Mouse (Mus musculus) cerebellum, adult 2 months (tissue): ENCODE results near the gene Slc38a10. TPM values are rescaled to one million over a fixed set of nuclear protein-coding genes. Genes with fewer than 3 reads are reported as not detected.
A peak's percentile ranks its signal among the peaks of the same experiment; 100 is the strongest.

Source experiments
- DNase-seq, 2 experiments: peaks; one replicate each; pipeline ENCODE4 v3.0.0; 2021
- H3K27ac ChIP-seq: fragments of 200-500 bp; 2 replicates; pipeline ENCODE4 v1.5.1; 2012; ENCODE audit warnings: low read length, control low read depth, inconsistent platforms; ENCODE audit not compliant: insufficient read depth
- H3K27me3 ChIP-seq: fragments of 200-500 bp; 2 replicates; pipeline ENCODE4 v1.6.1; 2012; ENCODE audit warnings: inconsistent platforms, mild to moderate bottlenecking, low read length, moderate library complexity; ENCODE audit not compliant: control insufficient read depth, insufficient read depth
- H3K4me1 ChIP-seq: fragments of 200-500 bp; 2 replicates; pipeline ENCODE4 v1.6.1; 2011; ENCODE audit warnings: low read length; ENCODE audit not compliant: control insufficient read depth, insufficient read depth
- H3K4me3 ChIP-seq: fragments of 200-500 bp; replicated peaks from 2 replicates; pipeline ENCODE3; 2011; ENCODE audit warnings: mild to moderate bottlenecking, low read depth, low read length, control low read depth; ENCODE audit not compliant: insufficient read depth
- CTCF ChIP-seq: fragments of 200-500 bp; IDR thresholded peaks from 2 replicates; pipeline ENCODE4 v1.5.1; 2011; ENCODE audit warnings: low read depth, mild to moderate bottlenecking, control low read depth, low read length, moderate library complexity, borderline replicate concordance; ENCODE audit not compliant: insufficient read depth
- POLR2A ChIP-seq: fragments of 200-500 bp; IDR thresholded peaks from 2 replicates; pipeline ENCODE4 v1.6.1; 2011; ENCODE audit warnings: low read length, control low read depth, borderline replicate concordance; ENCODE audit not compliant: insufficient read depth
- WGBS: fragments of 180-500 bp; shearing (Covaris S2); methylation state at CpG from one replicate; pipeline ENCODE4 v1.1.7; 2018; 5-methylcytosine and 5-hydroxymethylcytosine counted together
- polyA plus RNA-seq: library from polyadenylated mRNA; depleted of rRNA; stranded (reverse); fragments of >200 nt; gene quantifications from 2 replicates; pipeline ENCODE4 v1.2.3, GENCODE M21; 2012

Slc38a10 gene
- polyA plus RNA-seq, 1 experiment = 73.2 TPM

GRCm38 (mm10) chr11:120188481-120189441 lies 37.6 kb upstream of the Slc38a10 start:
- no peak for TF ChIP-seq POLR2A
- TF ChIP-seq CTCF = no peak
- Histone ChIP-seq H3K27ac (peak overlapping the region; percentile 87), H3K4me3 (peak overlapping the region; percentile 79), H3K27me3 (no peaks in the 10 kb centered on the region), H3K4me1 (peaks cover 18% of the 10 kb centered on the region)
- WGBS = under 1% methylated on average over 41 of the region's 41 CpGs
- DNase-seq = peak in 1 of 2 experiments; percentile 67

GRCm38 (mm10) chr11:120188102-120188480 lies 36.9 kb upstream of the Slc38a10 start:
- peak overlapping the region; percentile 79 for H3K4me3 ChIP-seq
- H3K27ac ChIP-seq = peak overlapping the region; percentile 87; the same call in 1 of the 2 replicates
- peaks cover 18% of the 10 kb centered on the region for H3K4me1 ChIP-seq
- no peak for TF ChIP-seq POLR2A
- no peak for TF ChIP-seq CTCF
- peak in 1 of 2 experiments; percentile 61 for DNase-seq
- WGBS = 3% methylated on average over 24 of the region's 24 CpGs
- no peaks in the 10 kb centered on the region for H3K27me3 ChIP-seq

- TF ChIP-seq POLR2A = no peak
- no peak for TF ChIP-seq CTCF
- Histone ChIP-seq H3K4me1 (peaks cover 18% of the 10 kb centered on the region), H3K4me3 (peak overlapping the region; percentile 79), H3K27ac (peak overlapping the region; percentile 61; the same call in 1 of the 2 replicates), H3K27me3 (no peaks in the 10 kb centered on the region)
- DNase-seq = peak in 1 of 2 experiments; percentile 54
- WGBS = 16% methylated on average over 43 of the region's 43 CpGs
Measured at GRCm38 (mm10) chr11:120187236-120188101, 36.3 kb upstream of the Slc38a10 start.

GRCm38 (mm10) chr11:120186821-120187235 lies 35.7 kb upstream of the Slc38a10 start:
- Histone ChIP-seq H3K4me1 (peaks cover 18% of the 10 kb centered on the region), H3K27me3 (no peaks in the 10 kb centered on the region), H3K27ac (peak overlapping the region; percentile 34; the same call in 1 of the 2 replicates), H3K4me3 (peak overlapping the region; percentile 2)
- TF ChIP-seq POLR2A (no peak), CTCF (no peak)
- WGBS = 31% methylated on average over 20 of the region's 20 CpGs
- DNase-seq = peak in 1 of 2 experiments; percentile 48

GRCm38 (mm10) chr11:120186145-120186740 lies 35.1 kb upstream of the Slc38a10 start:
- Histone ChIP-seq H3K27me3 (no peaks in the 10 kb centered on the region), H3K4me1 (peaks cover 18% of the 10 kb centered on the region), H3K27ac (peak overlapping the region; percentile 52), H3K4me3 (peak overlapping the region; percentile 57)
- TF ChIP-seq CTCF = no peak
- no peak for TF ChIP-seq POLR2A
- no peak for DNase-seq
- 38% methylated on average over 18 of the region's 18 CpGs for WGBS

- DNase-seq = peak; percentile 46 to 68
- TF ChIP-seq CTCF (no peak), POLR2A (no peak)
- 4% methylated on average over 54 of the region's 54 CpGs for WGBS
- H3K27me3 ChIP-seq = no peaks in the 10 kb centered on the region
- H3K27ac ChIP-seq = peak overlapping the region; percentile 56
- peaks cover 16% of the 10 kb centered on the region for H3K4me1 ChIP-seq
- H3K4me3 ChIP-seq = peak overlapping the region; percentile 57
Measured at GRCm38 (mm10) chr11:120185316-120186141, 34.4 kb upstream of the Slc38a10 start.
